Mouse (Mus musculus): ENCODE measurements around the gene Lamtor1.

GRCm38 (mm10) chr7:101900331-101901097, 5.2 kb upstream of the Lamtor1 start:
- TF ChIP-seq CTCF (IDR thresholded peaks at IDR 0.05; ENCODE audit: low read depth) (no peak), EP300 (optimal IDR thresholded peaks at IDR 0.05) (no peak)
